Mouse (Mus musculus) heart, embryonic 14.5 days (tissue): Measurements from ENCODE around the gene Wtap. TPM values are rescaled to one million over a fixed set of nuclear protein-coding genes. Genes with fewer than 3 reads are reported as not detected.
"Not testable (repeated sequence)": the region's sequence is repeated elsewhere in the genome, so short reads cannot be mapped to it uniquely, and the experiment has no call there.

Source experiments
- ATAC-seq: fragments of 200-750 bp; cut with Nextera tagmentation; 2 replicates; pipeline ENCODE4 v1.8.0; 2017; ENCODE audit warnings: low read depth, moderate TSS enrichment; ENCODE audit not compliant: insufficient number of reproducible peaks, insufficient read depth, low FRiP score
- H3K27ac ChIP-seq, 2 experiments: fragments of 200-500 bp in 1 of 2; fragments of 300-500 bp in 1 of 2; sonication (generic) in 1 of 2; replicated peaks in 1 of 2; 2 replicates each; pipeline ENCODE4 v1.5.1; 2012 to 2014; ENCODE audit warnings: low read depth in 2 of 2, low read length in 2 of 2, control low read depth in 1 of 2, mild to moderate bottlenecking in 1 of 2, mixed read lengths in 1 of 2; ENCODE audit not compliant: control insufficient read depth in 1 of 2, insufficient read depth in 1 of 2
- H3K27me3 ChIP-seq: fragments of 300-500 bp; sonication (generic); 2 replicates; pipeline ENCODE4 v1.6.1; 2014; ENCODE audit warnings: mild to moderate bottlenecking, low read length, control low read depth; ENCODE audit not compliant: control insufficient read depth, insufficient read depth
- H3K36me3 ChIP-seq: fragments of 300-500 bp; sonication (generic); 2 replicates; pipeline ENCODE4 v1.6.1; 2014; ENCODE audit warnings: mild to moderate bottlenecking, control low read depth, low read length, mixed read lengths; ENCODE audit not compliant: control insufficient read depth, insufficient read depth
- H3K4me1 ChIP-seq, 2 experiments: fragments of 200-500 bp in 1 of 2; fragments of 300-500 bp in 1 of 2; sonication (generic) in 1 of 2; 2 replicates each; pipeline ENCODE4 v1.6.1; 2012 to 2014; ENCODE audit warnings: low read length in 2 of 2, control low read depth in 1 of 2, mixed read lengths in 1 of 2; ENCODE audit not compliant: control insufficient read depth in 2 of 2, insufficient read depth in 2 of 2
- H3K4me2 ChIP-seq: fragments of 300-500 bp; sonication (generic); 2 replicates; pipeline ENCODE4 v1.6.1; 2014; ENCODE audit warnings: mild to moderate bottlenecking, low read length
- H3K4me3 ChIP-seq, 2 experiments: fragments of 200-500 bp in 1 of 2; fragments of 300-500 bp in 1 of 2; sonication (generic) in 1 of 2; 2 replicates each; pipeline ENCODE4 v1.5.1; 2012 to 2014; ENCODE audit warnings: low read length in 2 of 2, mild to moderate bottlenecking in 2 of 2, control low read depth in 1 of 2, low read depth in 1 of 2, moderate library complexity in 1 of 2; ENCODE audit not compliant: control insufficient read depth in 1 of 2, insufficient read depth in 1 of 2
- H3K9ac ChIP-seq: fragments of 300-500 bp; sonication (generic); 2 replicates; pipeline ENCODE4 v1.6.1; 2014; ENCODE audit warnings: mild to moderate bottlenecking, low read length
- H3K9me3 ChIP-seq: fragments of 300-500 bp; sonication (generic); 2 replicates; pipeline ENCODE4 v1.6.1; 2016; ENCODE audit warnings: low read length, control low read depth; ENCODE audit not compliant: control insufficient read depth
- WGBS: fragments of 180-500 bp; shearing (Covaris S2); extraction: QIAGEN DNeasy Blood & Tissue Kit; methylation state at CpG from one replicate; pipeline ENCODE4 v1.1.7; 2014; 5-methylcytosine and 5-hydroxymethylcytosine counted together
- polyA plus RNA-seq: library from polyadenylated mRNA; unstranded; fragments of >200 nt; fragmentation: Nextera tagmentation; extraction: Ambion mirVana; gene quantifications from 2 replicates; pipeline ENCODE4 v1.2.1, GENCODE M21; 2014

Gene Wtap
- 83.1 and 85.7 TPM in 2 replicates for polyA plus RNA-seq

GRCm38 (mm10) chr17:12994069-12994468 is at the start of gene Wtap:
Gene Wtap, minus strand, starts transcription at chr17:12994169.
- WGBS, result 63% methylated on average over 1 of the region's 1 CpGs
- Histone ChIP-seq H3K27me3 (no peaks in the 10 kb centered on the region), H3K9ac (peak within 1 kb of the TSS; percentile 99), H3K4me2 (peak within 1 kb of the TSS; percentile 87), H3K27ac (peak within 1 kb of the TSS in 1 of 2 experiments; percentile 99; a peak in 2 of 4 replicates), H3K36me3 (no peaks in the 10 kb centered on the region), H3K4me1 (peaks cover 3 to 13% of the 10 kb centered on the region in 2 experiments; a peak in 3 of 4 replicates), H3K9me3 (no peaks in the 10 kb centered on the region), H3K4me3 (peak within 1 kb of the TSS in 1 of 2 experiments; percentile 96; a peak in 3 of 4 replicates)
- no peak for ATAC-seq

- ATAC-seq, H3K4me3 ChIP-seq, H3K27me3 ChIP-seq, H3K9me3 ChIP-seq, H3K36me3 ChIP-seq, H3K4me1 ChIP-seq, H3K4me2 ChIP-seq, H3K27ac ChIP-seq, H3K9ac ChIP-seq: not testable (repeated sequence)
- 85% methylated on average over 3 of the region's 12 CpGs for WGBS
Observed at GRCm38 (mm10) chr17:13036627-13037192, 42.7 kb upstream of the Wtap start.

- H3K27me3 ChIP-seq, result no peaks in the 10 kb centered on the region
- ATAC-seq, result no peak
- H3K36me3 ChIP-seq, result peaks cover 65% of the 10 kb centered on the region
- 78% methylated on average over 3 of the region's 3 CpGs for WGBS
- H3K4me1 ChIP-seq, result peaks cover 3 to 10% of the 10 kb centered on the region in 2 experiments; a peak in 2 of 4 replicates
- H3K9me3 ChIP-seq, result no peaks in the 10 kb centered on the region
- H3K27ac ChIP-seq, result no peak overlapping the region
- H3K9ac ChIP-seq, result no peak overlapping the region
- no peak overlapping the region for H3K4me3 ChIP-seq
- H3K4me2 ChIP-seq, result no peak overlapping the region
Observed at GRCm38 (mm10) chr17:13013316-13013715, 19.3 kb upstream of the Wtap start.

- Histone ChIP-seq H3K36me3 (peaks cover 48% of the 10 kb centered on the region), H3K27me3 (no peaks in the 10 kb centered on the region), H3K4me2 (0 out of 2 replicates have a peak overlapping the region, but pooled peaks have one; percentile 73), H3K9ac (no peak overlapping the region), H3K4me1 (peaks cover 3 to 10% of the 10 kb centered on the region in 2 experiments; a peak in 2 of 4 replicates), H3K4me3 (no peak overlapping the region), H3K27ac (no peak overlapping the region), H3K9me3 (no peaks in the 10 kb centered on the region)
- ATAC-seq, result no peak
- 45% methylated on average over 3 of the region's 3 CpGs for WGBS
Observed at GRCm38 (mm10) chr17:13009887-13010286, 15.9 kb upstream of the Wtap start.

- Histone ChIP-seq H3K4me1 (peaks cover 3 to 10% of the 10 kb centered on the region in 2 experiments; a peak in 2 of 4 replicates), H3K4me3 (peak overlapping the region; percentile 61 to 76), H3K27ac (peak overlapping the region; percentile 92 to 94), H3K4me2 (peak overlapping the region; percentile 73), H3K9ac (peak overlapping the region; percentile 88), H3K9me3 (no peaks in the 10 kb centered on the region), H3K36me3 (peaks cover 35% of the 10 kb centered on the region), H3K27me3 (no peaks in the 10 kb centered on the region)
- WGBS, result 2% methylated on average over 10 of the region's 10 CpGs
- ATAC-seq, result no peak
Observed at GRCm38 (mm10) chr17:13008528-13008927, 14.6 kb upstream of the Wtap start.

- Histone ChIP-seq H3K36me3 (peaks cover 28% of the 10 kb centered on the region), H3K4me2 (peak overlapping the region; percentile 73), H3K27ac (peak overlapping the region; percentile 92 to 94), H3K9ac (peak overlapping the region; percentile 88), H3K9me3 (no peaks in the 10 kb centered on the region), H3K27me3 (no peaks in the 10 kb centered on the region), H3K4me3 (peak overlapping the region; percentile 61 to 76), H3K4me1 (peaks cover 3 to 10% of the 10 kb centered on the region in 2 experiments; a peak in 2 of 4 replicates)
- WGBS, result under 1% methylated on average over 70 of the region's 76 CpGs
- ATAC-seq, result peak; percentile 98
Observed at GRCm38 (mm10) chr17:13007730-13008425, 13.9 kb upstream of the Wtap start.

GRCm38 (mm10) chr17:13006984-13007383 is 13.0 kb upstream of the Wtap start:
- Histone ChIP-seq H3K4me3 (peak overlapping the region; percentile 49 to 76), H3K27me3 (no peaks in the 10 kb centered on the region), H3K4me1 (peaks cover 3 to 10% of the 10 kb centered on the region in 2 experiments; a peak in 2 of 4 replicates), H3K36me3 (peaks cover 19% of the 10 kb centered on the region), H3K9ac (peak overlapping the region; percentile 71), H3K9me3 (no peaks in the 10 kb centered on the region), H3K4me2 (peak overlapping the region; percentile 73), H3K27ac (peak overlapping the region; percentile 69 to 79; a peak in 3 of 4 replicates)
- 47% methylated on average over 5 of the region's 5 CpGs for WGBS
- ATAC-seq, result no peak
